8 mouse cellular contexts compared by ENCODE assay signal in the genomic region with DNA sequence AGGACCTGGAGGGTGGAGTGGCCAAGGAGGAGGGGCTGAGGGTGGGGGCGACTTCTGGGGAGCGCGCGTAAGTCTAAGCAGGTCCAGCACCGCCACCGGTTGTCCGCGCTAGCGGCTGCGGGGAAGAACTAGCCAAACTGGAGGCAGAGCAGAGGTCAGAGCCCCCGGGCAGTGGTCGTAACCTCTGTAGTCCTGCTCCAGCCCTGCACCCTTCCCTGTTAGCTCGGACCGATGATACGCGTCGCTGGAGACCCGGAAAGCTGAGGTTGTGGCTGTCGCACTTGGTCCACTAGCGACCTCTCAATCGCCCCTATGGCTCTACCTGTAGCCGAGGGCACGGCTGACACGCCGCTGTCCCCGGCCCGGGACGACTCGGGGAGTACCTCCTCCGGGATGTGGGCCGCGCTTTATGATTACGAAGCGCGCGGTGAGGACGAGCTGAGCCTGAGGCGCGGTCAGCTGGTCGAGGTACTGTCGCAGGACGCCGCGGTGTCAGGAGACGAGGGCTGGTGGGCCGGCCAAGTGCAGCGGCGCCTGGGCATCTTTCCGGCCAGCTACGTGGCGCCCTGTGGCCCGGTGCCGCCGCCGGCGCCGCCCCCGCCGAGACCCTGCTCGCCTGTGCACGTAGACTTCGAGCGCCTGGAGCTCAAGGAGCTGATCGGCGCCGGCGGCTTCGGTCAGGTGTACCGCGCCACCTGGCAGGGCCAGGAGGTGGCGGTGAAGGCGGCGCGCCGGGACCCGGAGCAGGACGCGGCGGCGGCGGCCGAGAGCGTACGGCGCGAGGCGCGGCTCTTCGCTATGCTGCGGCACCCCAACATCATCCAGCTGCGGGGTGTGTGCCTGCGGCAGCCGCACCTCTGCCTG. TPM values are rescaled to one million over a fixed set of nuclear protein-coding genes. Genes with fewer than 3 reads are reported as not detected.
DNase-seq lines count a peak whose midpoint lies in the region; ATAC-seq and TF ChIP-seq lines count a peak whose summit lies in the region.

A gene (plus strand): TSS at position 86 of the 864 bp plus-strand sequence.

- no peaks in the 10 kb centered on the region for H3K36me3 ChIP-seq in kidney, embryonic 14.5 days (ENCODE audit: control insufficient read depth, insufficient read depth, low read length)
- H3K36me3 ChIP-seq in kidney, embryonic 15.5 days = no peaks in the 10 kb centered on the region
- no peaks in the 10 kb centered on the region for H3K36me3 ChIP-seq in midbrain, embryonic 10.5 days

- H3K4me1 ChIP-seq in kidney, embryonic 14.5 days (ENCODE audit: control insufficient read depth, insufficient read depth, low read length) = 0 out of 2 replicates have a peak, but pooled peaks cover 9% of the 10 kb centered on the region
- H3K4me1 ChIP-seq in cerebellum, adult 2 months (ENCODE audit: control insufficient read depth, insufficient read depth, low read length) = no peaks in the 10 kb centered on the region; the same call in 1 of the 2 replicates
- peaks cover 35% of the 10 kb centered on the region for H3K4me1 ChIP-seq in kidney, embryonic 15.5 days
- H3K4me1 ChIP-seq in midbrain, embryonic 10.5 days = peaks cover 19% of the 10 kb centered on the region

- ATAC-seq in kidney, embryonic 14.5 days (ENCODE audit: low FRiP score, low TSS enrichment) = peak; percentile 37
- ATAC-seq in kidney, embryonic 15.5 days (replicated peaks; ENCODE audit: low FRiP score) = peak; percentile 49

- TF ChIP-seq POLR2A in cerebellum, adult 2 months (IDR thresholded peaks at IDR 0.05; ENCODE audit: borderline replicate concordance, insufficient read depth, low read length) = no peak

- H3K9ac ChIP-seq in kidney, embryonic 14.5 days (ENCODE audit: low read depth, low read length) = peak within 1 kb of the TSS; percentile 74
- peak within 1 kb of the TSS; percentile 59 for H3K9ac ChIP-seq in kidney, embryonic 15.5 days

- H3K27ac ChIP-seq in kidney, embryonic 14.5 days (ENCODE audit: low read depth, low read length) = peak within 1 kb of the TSS; percentile 53
- H3K27ac ChIP-seq in cerebellum, adult 2 months (ENCODE audit: insufficient read depth, low read length) = no peak within 1 kb of the TSS
- peak within 1 kb of the TSS; percentile 77 for H3K27ac ChIP-seq in kidney, embryonic 15.5 days
- no peak within 1 kb of the TSS for H3K27ac ChIP-seq in midbrain, embryonic 10.5 days (replicated peaks)

- intact Hi-C loops in left cerebral cortex, postnatal 14 days (cut with DNase I) = no loop called here

- H3K4me3 ChIP-seq in kidney, embryonic 14.5 days (ENCODE audit: low read length) = peak within 1 kb of the TSS; percentile 66
- peak within 1 kb of the TSS; percentile 43 for H3K4me3 ChIP-seq in cerebellum, adult 2 months (replicated peaks; ENCODE audit: insufficient read depth, low read depth, low read length)
- H3K4me3 ChIP-seq in kidney, embryonic 15.5 days (replicated peaks) = peak within 1 kb of the TSS; percentile 67
- H3K4me3 ChIP-seq in midbrain, embryonic 10.5 days = peak within 1 kb of the TSS; percentile 67

- peaks cover 33% of the 10 kb centered on the region for H3K27me3 ChIP-seq in kidney, embryonic 14.5 days (ENCODE audit: control insufficient read depth, insufficient read depth, low read length)
- no peaks in the 10 kb centered on the region for H3K27me3 ChIP-seq in cerebellum, adult 2 months (ENCODE audit: control insufficient read depth, insufficient read depth, low read length)
- H3K27me3 ChIP-seq in kidney, embryonic 15.5 days = peaks cover 57% of the 10 kb centered on the region
- H3K27me3 ChIP-seq in midbrain, embryonic 10.5 days (ENCODE audit: low read depth, poor library complexity, severe bottlenecking) = peaks cover 83% of the 10 kb centered on the region

- no peak for DNase-seq in kidney, adult 8-10 months
- peak; percentile 45 to 56 for DNase-seq in cerebellum, adult 2 months
- no peak for DNase-seq in gonadal fat pad, adult 2 months (ENCODE audit: low read depth)
- peak; percentile 50 for DNase-seq in midbrain, embryonic 10.5 days (ENCODE audit: low spot score)
- DNase-seq in adipocyte (ENCODE audit: low spot score) = no peak
- DNase-seq in left cerebral cortex, postnatal 14 days (ENCODE audit: low spot score in 2 of 2) = no peak

- H3K4me2 ChIP-seq in kidney, embryonic 14.5 days (replicated peaks; ENCODE audit: low read depth, low read length) = peak within 1 kb of the TSS; percentile 98
- peak within 1 kb of the TSS; percentile 98 for H3K4me2 ChIP-seq in kidney, embryonic 15.5 days

- no peaks in the 10 kb centered on the region for H3K9me3 ChIP-seq in kidney, embryonic 14.5 days (ENCODE audit: control insufficient read depth, low read length)
- H3K9me3 ChIP-seq in kidney, embryonic 15.5 days (replicated peaks) = no peaks in the 10 kb centered on the region
- no peaks in the 10 kb centered on the region for H3K9me3 ChIP-seq in midbrain, embryonic 10.5 days (replicated peaks)

- TF ChIP-seq CTCF in cerebellum, adult 2 months (IDR thresholded peaks at IDR 0.05; ENCODE audit: borderline replicate concordance, insufficient read depth, low read depth, low read length) = no peak

- WGBS in kidney, embryonic 14.5 days = under 1% methylated on average over 89 of the region's 93 CpGs
- WGBS in cerebellum, adult 2 months = under 1% methylated on average over 85 of the region's 93 CpGs
- under 1% methylated on average over 92 of the region's 93 CpGs for WGBS in kidney, embryonic 15.5 days
- WGBS in midbrain, embryonic 10.5 days = under 1% methylated on average over 92 of the region's 93 CpGs

RNA-seq across cellular contexts. Expression of the gene that starts here (rescaled TPM):
- polyA plus RNA-seq in kidney, embryonic 14.5 days (2014; fragmentation: Nextera tagmentation; extraction: Ambion mirVana) = 4.3 and 5.8 TPM in 2 replicates
- 1.1 TPM in 2 replicates for polyA plus RNA-seq in cerebellum, adult 2 months (2012; rRNA removed)
- 11.8 and 15.8 TPM in 2 replicates for polyA plus RNA-seq in gonadal fat pad, adult 2 months (2012; rRNA removed)
- 4.2 and 4.6 TPM in 2 replicates for polyA plus RNA-seq in kidney, embryonic 15.5 days (2015; fragmentation: Nextera tagmentation; extraction: Ambion mirVana)
- not detected in 2 replicates for polyA plus RNA-seq in midbrain, embryonic 10.5 days (2016; fragmentation: Nextera tagmentation; extraction: Ambion mirVana)
- total RNA-seq in left cerebral cortex, postnatal 14 days (2021) = 1 to 10 TPM; 1.5 to 2.2 TPM

Comparison
In these comparisons a context has a peak if more than half of its experiments do, and no peak if none do; other contexts are left out.
1. Peak in DNase-seq and H3K4me3 ChIP-seq in midbrain, embryonic 10.5 days; RNA of the gene not detected or under 1 TPM.
2. H3K27ac ChIP-seq: peak in kidney, embryonic 14.5 days (single experiment) and kidney, embryonic 15.5 days (single experiment); none in cerebellum, adult 2 months (single experiment) and midbrain, embryonic 10.5 days (single experiment).
3. DNase-seq: peak in cerebellum, adult 2 months (2 of 2); none in kidney, adult 8-10 months (0 of 2), gonadal fat pad, adult 2 months (single experiment), adipocyte (single experiment) and left cerebral cortex, postnatal 14 days (0 of 2).
4. Peak in every context shown above with its lines, with median percentiles within 50 percentile points of each other: H3K4me3 ChIP-seq.